Mouse (Mus musculus) liver, embryonic 11.5 days (tissue): Measurements from ENCODE around the gene Gm17581. TPM values are rescaled to one million over a fixed set of nuclear protein-coding genes. Genes with fewer than 3 reads are reported as not detected.

ENCODE experiments used
- ATAC-seq: fragments of 200-750 bp; cut with Nextera tagmentation; replicated peaks from 2 replicates; pipeline ENCODE4 v1.8.0; 2017; ENCODE audit warnings: moderate number of reproducible peaks, mild to moderate bottlenecking, moderate TSS enrichment, moderate library complexity; ENCODE audit not compliant: low FRiP score
- DNase-seq: peaks from one replicate; pipeline ENCODE4 v3.0.0-alpha.2; 2017; ENCODE audit warnings: low spot score
- H3K27ac ChIP-seq: fragments of 300-500 bp; sonication (generic); 2 replicates; pipeline ENCODE4 v1.5.1; 2014; ENCODE audit warnings: mild to moderate bottlenecking, low read depth, low read length, control low read depth
- H3K27me3 ChIP-seq: fragments of 300-500 bp; sonication (generic); replicated peaks from 2 replicates; pipeline ENCODE4 v1.6.1; 2014; ENCODE audit warnings: low read length, mixed read lengths; ENCODE audit not compliant: control insufficient read depth, insufficient read depth
- H3K36me3 ChIP-seq: fragments of 300-500 bp; sonication (generic); 2 replicates; pipeline ENCODE4 v1.6.1; 2014; ENCODE audit warnings: mild to moderate bottlenecking, low read length, moderate library complexity, mixed read lengths; ENCODE audit not compliant: control insufficient read depth, insufficient read depth
- H3K4me1 ChIP-seq: fragments of 300-500 bp; sonication (generic); replicated peaks from 2 replicates; pipeline ENCODE4 v1.6.1; 2014; ENCODE audit warnings: low read length, mixed read lengths; ENCODE audit not compliant: control insufficient read depth, insufficient read depth
- H3K4me2 ChIP-seq: fragments of 300-500 bp; sonication (generic); 2 replicates; pipeline ENCODE4 v1.6.1; 2014; ENCODE audit warnings: mild to moderate bottlenecking, control low read depth, moderate library complexity
- H3K4me3 ChIP-seq: fragments of 300-500 bp; sonication (generic); 2 replicates; pipeline ENCODE4 v1.5.1; 2014; ENCODE audit warnings: low read depth, low read length, control low read depth
- H3K9ac ChIP-seq: fragments of 300-500 bp; sonication (generic); 2 replicates; pipeline ENCODE4 v1.6.1; 2014; ENCODE audit warnings: low read depth, low read length, control low read depth
- H3K9me3 ChIP-seq: fragments of 300-500 bp; sonication (generic); 2 replicates; pipeline ENCODE4 v1.6.1; 2016; ENCODE audit warnings: low read length, inconsistent platforms, mixed read lengths; ENCODE audit not compliant: control insufficient read depth
- WGBS: fragments of 180-500 bp; shearing (Covaris S2); extraction: QIAGEN DNeasy Blood & Tissue Kit; methylation state at CpG from one replicate; pipeline ENCODE4 v1.1.7; 2014; 5-methylcytosine and 5-hydroxymethylcytosine counted together
- polyA plus RNA-seq: library from polyadenylated mRNA; unstranded; fragments of >200 nt; fragmentation: Nextera tagmentation; extraction: Ambion mirVana; gene quantifications from 2 replicates; pipeline ENCODE4 v1.2.1, GENCODE M21; 2014

Gm17581 gene
- polyA plus RNA-seq, 1 experiment from 2014 or later = not detected

DNA sequence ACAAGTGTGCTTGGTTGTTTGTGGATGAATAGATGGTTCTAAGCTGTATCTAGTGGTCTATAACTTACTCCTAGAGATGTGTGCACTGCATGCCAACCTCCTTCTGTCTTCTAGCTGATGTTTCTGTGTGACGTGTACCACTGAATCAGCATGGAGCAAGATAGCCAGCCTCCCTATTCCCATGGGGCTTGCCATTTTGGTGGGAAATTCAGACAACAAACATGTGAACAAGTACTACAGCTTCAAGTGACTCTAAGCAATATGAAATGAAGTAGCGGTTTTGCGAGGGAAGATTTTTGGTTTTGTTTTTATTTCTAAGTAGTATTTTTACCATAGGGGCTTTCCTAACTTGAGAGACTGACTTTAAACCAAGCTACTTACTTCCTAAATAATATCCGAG lies 13.7 kb upstream of the Gm17581 start:
- WGBS = 88% methylated on average over 4 of the region's 4 CpGs
- H3K27ac ChIP-seq = no peak overlapping the region
- H3K36me3 ChIP-seq = no peaks in the 10 kb centered on the region
- H3K4me3 ChIP-seq = no peak overlapping the region
- no peaks in the 10 kb centered on the region for H3K9me3 ChIP-seq
- H3K27me3 ChIP-seq = peaks cover 18% of the 10 kb centered on the region
- H3K4me1 ChIP-seq = peaks cover 3% of the 10 kb centered on the region
- H3K9ac ChIP-seq = no peak overlapping the region
- H3K4me2 ChIP-seq = no peak overlapping the region
- DNase-seq (no peak), ATAC-seq (no peak)

DNA sequence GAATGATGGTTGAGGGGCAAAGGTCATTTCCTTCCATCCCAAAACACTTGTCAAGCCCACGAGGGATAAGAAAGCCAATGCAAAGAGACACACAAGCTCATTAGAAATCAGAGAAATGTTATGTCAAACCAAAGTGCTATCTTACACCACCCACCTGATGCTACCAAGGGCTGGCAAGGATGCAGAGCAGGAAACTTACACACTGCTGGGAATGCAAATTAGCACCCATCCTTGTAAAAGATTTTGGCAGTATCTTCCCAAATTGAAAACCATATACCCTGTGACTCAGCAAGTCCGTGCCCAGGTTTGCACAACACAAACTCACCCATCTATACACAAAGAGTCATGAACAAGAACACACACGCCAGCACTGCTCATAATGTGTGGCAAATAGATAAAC lies 9.8 kb upstream of the Gm17581 start:
- Histone ChIP-seq H3K4me2 (no peak overlapping the region), H3K27ac (no peak overlapping the region), H3K27me3 (no peaks in the 10 kb centered on the region; the same call in 1 of the 2 replicates), H3K4me3 (no peak overlapping the region), H3K36me3 (no peaks in the 10 kb centered on the region), H3K9me3 (no peaks in the 10 kb centered on the region), H3K4me1 (peaks cover 11% of the 10 kb centered on the region), H3K9ac (no peak overlapping the region)
- no peak for DNase-seq
- no peak for ATAC-seq
- 51% methylated on average over 3 of the region's 3 CpGs for WGBS

DNA sequence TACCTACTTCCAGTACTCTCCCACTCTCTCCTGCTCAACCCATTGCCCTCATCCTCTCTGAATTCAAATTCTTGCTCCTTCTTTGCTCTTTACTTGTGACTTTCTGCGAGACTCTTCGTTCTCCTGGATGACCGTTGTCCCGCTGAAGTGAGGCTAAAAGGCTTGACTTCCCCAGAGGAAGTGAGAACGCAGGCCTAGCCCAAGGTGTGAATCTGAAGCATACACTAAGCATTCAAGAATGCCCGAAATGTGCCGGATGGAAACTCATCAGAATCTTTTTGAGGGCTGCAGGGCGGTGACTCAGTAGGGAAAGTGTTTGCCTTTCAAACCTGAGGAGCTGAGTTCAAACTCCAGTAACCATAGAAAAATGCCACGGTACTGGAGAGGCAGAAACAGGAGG lies 7.7 kb upstream of the Gm17581 start:
- no peak overlapping the region; the same call in 1 of the 2 replicates for H3K27ac ChIP-seq
- ATAC-seq = no peak

DNA sequence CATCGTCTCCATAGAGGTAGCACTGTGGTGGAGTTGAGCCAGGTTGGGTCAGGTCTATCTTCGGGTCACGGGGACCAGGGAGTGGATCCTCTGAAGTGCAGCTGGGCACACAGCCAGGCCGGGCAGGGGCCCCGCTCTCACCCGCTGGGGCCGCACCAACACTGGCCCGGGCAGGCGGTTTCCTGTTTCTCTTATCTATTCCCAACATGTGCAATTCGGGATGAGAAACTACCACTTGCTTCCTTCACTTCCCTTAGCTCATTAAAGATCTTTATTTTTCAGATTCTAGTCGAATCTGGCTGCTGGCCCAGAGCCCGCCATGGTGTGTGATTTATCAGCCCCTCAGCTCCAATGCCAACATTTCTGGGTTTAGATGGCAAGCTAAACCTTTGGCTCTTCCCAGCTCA lies 7.3 kb upstream of the Gm17581 start:
- no peak overlapping the region for H3K9ac ChIP-seq
- no peaks in the 10 kb centered on the region for H3K9me3 ChIP-seq
- peak overlapping the region; percentile 26; the same call in 1 of the 2 replicates for H3K4me2 ChIP-seq
- WGBS = 29% methylated on average over 12 of the region's 12 CpGs
- DNase-seq (no peak), ATAC-seq (peak; percentile 51; the same call in 1 of the 2 replicates)
- H3K27me3 ChIP-seq = no peaks in the 10 kb centered on the region
- no peak overlapping the region for H3K4me3 ChIP-seq
- no peak overlapping the region for H3K27ac ChIP-seq
- H3K4me1 ChIP-seq = peaks cover 11% of the 10 kb centered on the region
- H3K36me3 ChIP-seq = no peaks in the 10 kb centered on the region

More for the DNA sequence above, 7.7 kb upstream of the Gm17581 start:
- H3K4me2 ChIP-seq = no peak overlapping the region
- no peak overlapping the region for H3K9ac ChIP-seq
- H3K9me3 ChIP-seq = no peaks in the 10 kb centered on the region
- no peaks in the 10 kb centered on the region for H3K36me3 ChIP-seq
- H3K4me1 ChIP-seq = peaks cover 11% of the 10 kb centered on the region
- no peaks in the 10 kb centered on the region for H3K27me3 ChIP-seq
- no peak for DNase-seq
- WGBS = 62% methylated on average over 9 of the region's 9 CpGs
- H3K4me3 ChIP-seq = no peak overlapping the region

DNA sequence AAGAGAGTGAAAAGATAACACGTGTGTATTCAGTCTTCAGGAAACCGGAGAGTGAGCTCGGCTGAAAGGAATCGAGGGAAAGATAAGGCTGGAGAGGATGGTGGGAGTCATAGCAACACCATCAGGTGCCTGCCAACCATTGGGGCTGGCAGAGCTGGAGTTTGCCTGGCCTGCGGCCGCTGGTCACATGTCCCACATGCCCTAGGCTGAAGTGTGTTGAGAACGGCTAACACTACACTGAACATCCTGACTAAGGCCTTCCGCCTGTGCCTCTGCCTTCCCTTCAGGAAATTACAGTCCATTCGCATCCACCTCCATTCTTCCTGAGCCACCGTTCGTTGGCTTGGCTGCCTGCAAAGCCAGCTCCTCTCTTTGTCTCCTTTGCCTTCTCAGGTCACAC lies 6.5 kb upstream of the Gm17581 start:
- DNase-seq (no peak), ATAC-seq (no peak)
- H3K36me3 ChIP-seq = no peaks in the 10 kb centered on the region
- no peaks in the 10 kb centered on the region for H3K9me3 ChIP-seq
- no peak overlapping the region for H3K4me2 ChIP-seq
- WGBS = 38% methylated on average over 11 of the region's 11 CpGs
- no peak overlapping the region for H3K4me3 ChIP-seq
- no peak overlapping the region for H3K9ac ChIP-seq
- H3K27me3 ChIP-seq = no peaks in the 10 kb centered on the region
- peaks cover 11% of the 10 kb centered on the region for H3K4me1 ChIP-seq
- no peak overlapping the region; the same call in 1 of the 2 replicates for H3K27ac ChIP-seq

DNA sequence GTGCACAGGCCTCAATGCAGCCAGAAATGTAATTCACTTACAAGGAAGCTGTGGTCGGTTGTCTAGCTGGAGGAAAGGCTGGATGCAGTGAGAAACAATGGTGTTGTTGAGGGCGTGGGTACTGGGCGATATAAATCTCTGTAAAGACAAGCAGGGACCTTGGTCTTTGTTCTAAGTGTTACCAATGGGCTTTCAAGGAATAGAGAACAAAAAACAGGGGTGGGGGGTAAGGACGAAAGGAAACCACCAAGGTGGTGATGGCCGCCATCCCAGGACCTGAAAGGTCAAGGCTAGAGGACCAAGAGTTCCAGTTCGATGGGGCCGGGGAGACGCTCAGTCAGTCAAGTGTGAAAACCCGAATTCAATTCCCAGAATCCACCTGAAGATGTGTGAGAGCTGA lies 2.1 kb upstream of the Gm17581 start:
- no peaks in the 10 kb centered on the region for H3K9me3 ChIP-seq
- no peak overlapping the region for H3K4me3 ChIP-seq
- H3K9ac ChIP-seq = no peak overlapping the region
- H3K36me3 ChIP-seq = no peaks in the 10 kb centered on the region
- DNase-seq = no peak
- H3K27me3 ChIP-seq = no peaks in the 10 kb centered on the region
- H3K27ac ChIP-seq = no peak overlapping the region
- no peak for ATAC-seq
- no peak overlapping the region for H3K4me2 ChIP-seq
- WGBS = 60% methylated on average over 9 of the region's 9 CpGs
- H3K4me1 ChIP-seq = peaks cover 7% of the 10 kb centered on the region

DNA sequence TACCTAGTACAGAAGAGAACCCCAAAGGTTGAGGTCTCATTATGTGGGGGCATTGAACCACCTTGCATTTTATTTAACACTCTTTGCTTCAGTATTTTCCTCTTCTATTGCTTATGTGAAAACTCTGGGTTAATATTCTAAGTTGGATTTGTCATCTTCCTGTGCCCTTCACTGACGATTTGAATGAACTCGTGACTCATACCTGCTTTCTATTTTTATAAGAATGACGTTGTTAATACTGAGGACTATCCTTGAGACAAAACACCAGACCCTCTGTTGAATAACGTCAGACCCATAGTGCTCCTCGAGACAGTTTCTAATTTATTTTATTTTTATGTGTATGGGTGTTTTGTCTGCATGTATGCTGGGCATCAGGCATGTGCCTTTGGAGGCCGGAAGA lies 1.3 kb upstream of the Gm17581 start:
- H3K36me3 ChIP-seq = no peaks in the 10 kb centered on the region
- no peak overlapping the region for H3K4me3 ChIP-seq
- H3K4me1 ChIP-seq = no peaks in the 10 kb centered on the region
- 71% methylated on average over 6 of the region's 6 CpGs for WGBS
- H3K4me2 ChIP-seq = no peak overlapping the region
- no peak overlapping the region for H3K9ac ChIP-seq
- H3K27me3 ChIP-seq = no peaks in the 10 kb centered on the region
- no peak for ATAC-seq
- no peaks in the 10 kb centered on the region for H3K9me3 ChIP-seq
- no peak for DNase-seq
- H3K27ac ChIP-seq = no peak overlapping the region

DNA sequence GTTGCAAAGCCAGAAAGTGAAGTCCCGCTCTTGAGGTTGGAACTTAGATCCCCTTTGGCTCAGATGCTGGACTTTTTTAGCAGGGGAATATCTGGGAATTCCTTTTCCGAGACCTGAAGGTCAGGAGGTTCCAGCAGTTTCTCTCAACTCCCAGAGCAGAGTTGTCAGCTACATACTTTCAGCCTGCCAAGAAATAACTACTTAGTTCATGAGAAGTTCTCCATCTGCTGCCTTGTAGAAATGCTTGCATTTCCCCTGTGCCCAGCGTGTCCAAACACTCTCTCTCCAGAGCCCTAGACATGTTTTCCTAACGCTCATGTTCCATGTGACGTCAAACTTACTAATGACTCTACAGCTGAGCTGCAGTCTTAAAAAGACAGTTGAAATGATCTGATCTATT lies 586 bp downstream of the Gm17581 start:
- Histone ChIP-seq H3K4me3 (no peak overlapping the region), H3K27me3 (no peaks in the 10 kb centered on the region), H3K27ac (no peak overlapping the region), H3K4me1 (no peaks in the 10 kb centered on the region), H3K36me3 (no peaks in the 10 kb centered on the region), H3K4me2 (no peak overlapping the region), H3K9me3 (no peaks in the 10 kb centered on the region), H3K9ac (no peak overlapping the region)
- ATAC-seq (no peak), DNase-seq (no peak)
- 82% methylated on average over 5 of the region's 5 CpGs for WGBS

DNA sequence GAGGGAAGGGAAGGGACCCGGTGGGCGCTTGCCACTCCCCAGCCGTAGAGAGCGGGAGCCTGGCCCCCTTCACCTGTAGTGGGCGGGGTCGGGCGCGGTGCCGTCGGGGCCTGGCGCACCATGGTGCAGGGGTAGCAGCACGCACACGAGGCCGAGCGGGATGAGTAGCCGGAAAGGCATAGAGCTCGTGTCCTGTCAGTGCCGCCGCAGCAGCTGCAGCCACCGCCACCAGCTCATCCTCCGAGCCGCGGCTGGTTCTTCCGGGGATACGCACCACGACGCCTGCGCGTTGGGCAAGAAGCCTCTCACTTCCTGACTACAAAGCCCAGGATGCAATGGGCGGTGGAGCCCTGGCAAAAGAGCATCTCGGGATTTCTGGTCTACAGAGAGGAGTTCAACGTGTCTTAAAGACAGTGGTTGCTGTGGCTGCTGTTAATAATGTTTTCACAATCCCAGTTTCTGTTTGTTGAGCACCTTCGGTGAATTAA lies 6.5 kb downstream of the Gm17581 start, which contains the start of gene Edem2:
Gene Edem2 (minus strand): TSS at position 318 of the 488 bp plus-strand sequence.
- under 1% methylated on average over 32 of the region's 33 CpGs for WGBS
- H3K36me3 ChIP-seq = 0 out of 2 replicates have a peak, but pooled peaks cover 2% of the 10 kb centered on the region
- ATAC-seq = peak; percentile 89
- peak within 1 kb of the TSS; percentile 93 for H3K4me2 ChIP-seq
- no peak within 1 kb of the TSS for H3K27ac ChIP-seq
- DNase-seq = peak; percentile 87
- peak within 1 kb of the TSS; percentile 84 for H3K4me3 ChIP-seq
- no peaks in the 10 kb centered on the region for H3K9me3 ChIP-seq
- H3K9ac ChIP-seq = peak within 1 kb of the TSS; percentile 77
- H3K4me1 ChIP-seq = peaks cover 3% of the 10 kb centered on the region; the same call in 1 of the 2 replicates
- no peaks in the 10 kb centered on the region for H3K27me3 ChIP-seq
